Comparison of ENCODE assay signal across 8 mouse cellular contexts in the genomic region with DNA sequence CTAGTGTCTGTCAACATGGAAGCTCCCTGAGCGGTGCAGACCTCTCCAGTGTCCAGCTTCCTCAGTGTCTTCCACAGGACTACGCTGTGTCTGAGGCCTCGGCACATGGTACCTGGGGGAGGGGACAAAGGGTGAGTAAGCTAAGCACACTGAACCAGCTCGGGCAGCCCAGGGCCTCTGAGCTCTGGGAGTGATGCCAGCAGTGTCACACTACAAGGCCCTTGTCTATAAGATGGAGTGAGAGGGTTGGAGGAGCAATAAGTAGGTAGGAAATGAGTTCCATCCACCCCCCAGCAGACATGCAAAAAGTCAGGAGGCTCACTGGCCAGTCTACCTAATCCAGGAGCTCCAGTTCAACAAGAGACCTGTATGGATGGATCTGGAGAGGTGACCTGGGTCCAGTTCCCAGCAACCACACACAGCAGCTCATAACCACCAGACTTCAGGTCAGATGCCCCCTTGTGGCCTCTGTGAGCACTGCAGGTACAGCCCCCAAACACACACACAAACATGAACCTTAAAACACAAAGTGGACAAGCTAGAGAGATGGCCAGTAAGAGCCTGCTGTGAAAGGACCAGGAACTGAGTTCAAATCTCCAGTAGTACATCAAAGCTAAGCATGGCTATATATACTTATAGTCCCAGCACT. TPM values are rescaled to one million over a fixed set of nuclear protein-coding genes. Genes with fewer than 3 reads are reported as not detected.
DNase-seq lines count a peak whose midpoint lies in the region; ATAC-seq and TF ChIP-seq lines count a peak whose summit lies in the region.

No protein-coding gene starts in this region.

- peaks cover 59% of the 10 kb centered on the region for H3K4me1 ChIP-seq in liver, embryonic 12.5 days
- no peaks in the 10 kb centered on the region; the same call in none of the 2 replicates for H3K4me1 ChIP-seq in embryonic facial prominence, embryonic 11.5 days (ENCODE audit: control insufficient read depth, insufficient read depth, low read length)
- H3K4me1 ChIP-seq in small intestine, adult 2 months (ENCODE audit: control insufficient read depth, insufficient read depth, insufficient read length, low read length): peaks cover 20% of the 10 kb centered on the region
- H3K4me1 ChIP-seq in midbrain, embryonic 15.5 days: peaks cover 48% of the 10 kb centered on the region
- peaks cover 31% of the 10 kb centered on the region for H3K4me1 ChIP-seq in hindbrain, embryonic 14.5 days (replicated peaks; ENCODE audit: control insufficient read depth, insufficient read depth, low read length)

- TF ChIP-seq CTCF in small intestine, adult 2 months (IDR thresholded peaks at IDR 0.05; ENCODE audit: extremely low read depth, insufficient read length, insufficient replicate concordance, low read depth, low read length): peak; percentile 69; the same call in 1 of the 2 replicates

- peak; percentile 72 for DNase-seq in CD4-positive, CD25-positive, alpha-beta regulatory T cell, adult 2 months (ENCODE audit: low read depth, low spot score)
- DNase-seq in liver: peak; percentile 54
- DNase-seq in embryonic facial prominence, embryonic 11.5 days (ENCODE audit: low spot score): peak; percentile 21
- DNase-seq in hindbrain, embryonic 14.5 days (ENCODE audit: low spot score): no peak

- no peaks in the 10 kb centered on the region for H3K9me3 ChIP-seq in liver, embryonic 12.5 days (replicated peaks)
- no peaks in the 10 kb centered on the region for H3K9me3 ChIP-seq in embryonic facial prominence, embryonic 11.5 days (replicated peaks; ENCODE audit: control insufficient read depth, low read length)
- no peaks in the 10 kb centered on the region for H3K9me3 ChIP-seq in midbrain, embryonic 15.5 days
- H3K9me3 ChIP-seq in hindbrain, embryonic 14.5 days (ENCODE audit: control insufficient read depth, low read length): no peaks in the 10 kb centered on the region

- WGBS in liver, embryonic 12.5 days (ENCODE audit: insufficient replicate concordance): 92% methylated on average over 4 of the region's 4 CpGs
- 96% methylated on average over 4 of the region's 4 CpGs for WGBS in embryonic facial prominence, embryonic 11.5 days
- 83% methylated on average over 4 of the region's 4 CpGs for WGBS in small intestine, adult 2 months
- WGBS in midbrain, embryonic 15.5 days: 95% methylated on average over 4 of the region's 4 CpGs
- WGBS in hindbrain, embryonic 14.5 days: 97% methylated on average over 4 of the region's 4 CpGs

- H3K4me3 ChIP-seq in liver, embryonic 12.5 days: no peak overlapping the region
- no peak overlapping the region for H3K4me3 ChIP-seq in embryonic facial prominence, embryonic 11.5 days (ENCODE audit: low read depth, low read length)
- H3K4me3 ChIP-seq in small intestine, adult 2 months (ENCODE audit: low read depth, low read length): no peak overlapping the region
- H3K4me3 ChIP-seq in midbrain, embryonic 15.5 days: no peak overlapping the region
- no peak overlapping the region for H3K4me3 ChIP-seq in hindbrain, embryonic 14.5 days (replicated peaks; ENCODE audit: low read length)

- H3K36me3 ChIP-seq in liver, embryonic 12.5 days: peaks cover 44% of the 10 kb centered on the region
- H3K36me3 ChIP-seq in embryonic facial prominence, embryonic 11.5 days (replicated peaks; ENCODE audit: control insufficient read depth, insufficient read depth, low read depth, low read length): peaks cover 8% of the 10 kb centered on the region
- peaks cover 24% of the 10 kb centered on the region for H3K36me3 ChIP-seq in small intestine, adult 2 months (ENCODE audit: control insufficient read depth, insufficient read depth, low read length)
- H3K36me3 ChIP-seq in midbrain, embryonic 15.5 days (replicated peaks): peaks cover 19% of the 10 kb centered on the region
- peaks cover 34% of the 10 kb centered on the region for H3K36me3 ChIP-seq in hindbrain, embryonic 14.5 days (replicated peaks; ENCODE audit: control insufficient read depth, insufficient read depth)

- no peak overlapping the region for H3K27ac ChIP-seq in liver, embryonic 12.5 days
- no peak overlapping the region for H3K27ac ChIP-seq in embryonic facial prominence, embryonic 11.5 days (replicated peaks; ENCODE audit: low read depth, low read length)
- H3K27ac ChIP-seq in small intestine, adult 2 months (ENCODE audit: insufficient read depth, low read depth, low read length): no peak overlapping the region
- H3K27ac ChIP-seq in midbrain, embryonic 15.5 days: no peak overlapping the region
- H3K27ac ChIP-seq in hindbrain, embryonic 14.5 days: no peak overlapping the region

- TF ChIP-seq POLR2A in small intestine, adult 2 months (IDR thresholded peaks at IDR 0.05; ENCODE audit: low read depth, low read length): no peak

- no peak for ATAC-seq in CD4-positive, CD25-positive, alpha-beta regulatory T cell, adult 4 months
- no peak for ATAC-seq in liver, embryonic 12.5 days
- ATAC-seq in embryonic facial prominence, embryonic 11.5 days (replicated peaks; ENCODE audit: insufficient number of reproducible peaks, low FRiP score, low TSS enrichment, low read depth): no peak
- ATAC-seq in midbrain, embryonic 15.5 days (replicated peaks): no peak
- ATAC-seq in hindbrain, embryonic 14.5 days (ENCODE audit: low FRiP score): no peak

- no peak overlapping the region for H3K4me2 ChIP-seq in liver, embryonic 12.5 days
- no peak overlapping the region for H3K4me2 ChIP-seq in embryonic facial prominence, embryonic 11.5 days (ENCODE audit: low read depth, low read length)
- no peak overlapping the region for H3K4me2 ChIP-seq in midbrain, embryonic 15.5 days
- H3K4me2 ChIP-seq in hindbrain, embryonic 14.5 days (replicated peaks): no peak overlapping the region

- H3K9ac ChIP-seq in liver, embryonic 12.5 days: no peak overlapping the region
- no peak overlapping the region for H3K9ac ChIP-seq in embryonic facial prominence, embryonic 11.5 days (replicated peaks; ENCODE audit: low read length)
- no peak overlapping the region for H3K9ac ChIP-seq in midbrain, embryonic 15.5 days
- no peak overlapping the region for H3K9ac ChIP-seq in hindbrain, embryonic 14.5 days

- no peaks in the 10 kb centered on the region for H3K27me3 ChIP-seq in liver, embryonic 12.5 days (replicated peaks)
- no peaks in the 10 kb centered on the region for H3K27me3 ChIP-seq in embryonic facial prominence, embryonic 11.5 days (ENCODE audit: control insufficient read depth, insufficient read depth, low read length)
- H3K27me3 ChIP-seq in small intestine, adult 2 months (ENCODE audit: control insufficient read depth, insufficient read depth, low read length): no peaks in the 10 kb centered on the region
- no peaks in the 10 kb centered on the region for H3K27me3 ChIP-seq in midbrain, embryonic 15.5 days (replicated peaks)
- H3K27me3 ChIP-seq in hindbrain, embryonic 14.5 days (ENCODE audit: control insufficient read depth, insufficient read depth, low read length): no peaks in the 10 kb centered on the region

RNA-seq across cellular contexts. Expression of gene Uqcr11, which starts 3.5 kb away (rescaled TPM):
- polyA plus RNA-seq in CD4-positive, CD25-positive, alpha-beta regulatory T cell, adult 4 months (2017; shearing (Covaris generic)): 100 to 1,000 TPM; 268 to 337 TPM
- 594 and 628 TPM in 2 replicates for polyA plus RNA-seq in liver, embryonic 12.5 days (2016; fragmentation: Nextera tagmentation; extraction: Ambion mirVana)
- 377 and 460 TPM in 2 replicates for polyA plus RNA-seq in embryonic facial prominence, embryonic 11.5 days (2014; fragmentation: Nextera tagmentation; extraction: Ambion mirVana)
- 2,051 and 2,588 TPM in 2 replicates for polyA plus RNA-seq in small intestine, adult 2 months (2012; rRNA removed)
- 581 and 629 TPM in 2 replicates for polyA plus RNA-seq in midbrain, embryonic 15.5 days (2015; fragmentation: Nextera tagmentation; extraction: Ambion mirVana)
- polyA plus RNA-seq in hindbrain, embryonic 14.5 days (2014; fragmentation: Nextera tagmentation; extraction: Ambion mirVana): 675 and 804 TPM in 2 replicates

RNA-seq across cellular contexts. Expression of gene Mbd3, which starts 3.8 kb away (rescaled TPM):
- polyA plus RNA-seq in CD4-positive, CD25-positive, alpha-beta regulatory T cell, adult 4 months (2017; shearing (Covaris generic)): 10 to 100 TPM; 26.7 to 27.2 TPM
- polyA plus RNA-seq in liver, embryonic 12.5 days (2016; fragmentation: Nextera tagmentation; extraction: Ambion mirVana): 134 and 140 TPM in 2 replicates
- polyA plus RNA-seq in embryonic facial prominence, embryonic 11.5 days (2014; fragmentation: Nextera tagmentation; extraction: Ambion mirVana): 241 and 259 TPM in 2 replicates
- polyA plus RNA-seq in small intestine, adult 2 months (2012; rRNA removed): 55.1 and 85.7 TPM in 2 replicates
- 227 and 250 TPM in 2 replicates for polyA plus RNA-seq in midbrain, embryonic 15.5 days (2015; fragmentation: Nextera tagmentation; extraction: Ambion mirVana)
- 152 and 161 TPM in 2 replicates for polyA plus RNA-seq in hindbrain, embryonic 14.5 days (2014; fragmentation: Nextera tagmentation; extraction: Ambion mirVana)

RNA-seq across cellular contexts. Expression of gene Mex3d, which starts 15.7 kb away (rescaled TPM):
- polyA plus RNA-seq in CD4-positive, CD25-positive, alpha-beta regulatory T cell, adult 4 months (2017; shearing (Covaris generic)): 1 to 10 TPM in 1 of 2 experiments, not detected in 1; 1.3 TPM
- 2.1 TPM in 2 replicates for polyA plus RNA-seq in liver, embryonic 12.5 days (2016; fragmentation: Nextera tagmentation; extraction: Ambion mirVana)
- 10.3 and 12.9 TPM in 2 replicates for polyA plus RNA-seq in embryonic facial prominence, embryonic 11.5 days (2014; fragmentation: Nextera tagmentation; extraction: Ambion mirVana)
- polyA plus RNA-seq in small intestine, adult 2 months (2012; rRNA removed): 10.3 and 20.6 TPM in 2 replicates
- 18.3 and 18.8 TPM in 2 replicates for polyA plus RNA-seq in midbrain, embryonic 15.5 days (2015; fragmentation: Nextera tagmentation; extraction: Ambion mirVana)
- 12.3 and 13.3 TPM in 2 replicates for polyA plus RNA-seq in hindbrain, embryonic 14.5 days (2014; fragmentation: Nextera tagmentation; extraction: Ambion mirVana)

RNA-seq across cellular contexts. Expression of gene Tcf3, which starts 30.3 kb away (rescaled TPM):
- 1 to 10 TPM; 7.5 to 8.5 TPM for polyA plus RNA-seq in CD4-positive, CD25-positive, alpha-beta regulatory T cell, adult 4 months (2017; shearing (Covaris generic))
- polyA plus RNA-seq in liver, embryonic 12.5 days (2016; fragmentation: Nextera tagmentation; extraction: Ambion mirVana): 110 and 115 TPM in 2 replicates
- polyA plus RNA-seq in embryonic facial prominence, embryonic 11.5 days (2014; fragmentation: Nextera tagmentation; extraction: Ambion mirVana): 174 and 178 TPM in 2 replicates
- polyA plus RNA-seq in small intestine, adult 2 months (2012; rRNA removed): 45.6 and 101 TPM in 2 replicates
- polyA plus RNA-seq in midbrain, embryonic 15.5 days (2015; fragmentation: Nextera tagmentation; extraction: Ambion mirVana): 44.9 and 55.8 TPM in 2 replicates
- polyA plus RNA-seq in hindbrain, embryonic 14.5 days (2014; fragmentation: Nextera tagmentation; extraction: Ambion mirVana): 41.3 and 46.5 TPM in 2 replicates

RNA-seq across cellular contexts. Expression of gene Plk5, which starts 46.9 kb away (rescaled TPM):
- polyA plus RNA-seq in CD4-positive, CD25-positive, alpha-beta regulatory T cell, adult 4 months (2017; shearing (Covaris generic)): not detected
- 0.06 and 0.10 TPM in 2 replicates for polyA plus RNA-seq in liver, embryonic 12.5 days (2016; fragmentation: Nextera tagmentation; extraction: Ambion mirVana)
- 0.26 and 0.52 TPM in 2 replicates for polyA plus RNA-seq in embryonic facial prominence, embryonic 11.5 days (2014; fragmentation: Nextera tagmentation; extraction: Ambion mirVana)
- polyA plus RNA-seq in small intestine, adult 2 months (2012; rRNA removed): 0.75 and 5.9 TPM in 2 replicates
- polyA plus RNA-seq in midbrain, embryonic 15.5 days (2015; fragmentation: Nextera tagmentation; extraction: Ambion mirVana): 6.2 TPM in 2 replicates
- polyA plus RNA-seq in hindbrain, embryonic 14.5 days (2014; fragmentation: Nextera tagmentation; extraction: Ambion mirVana): 3.6 and 4.1 TPM in 2 replicates
